Mouse (Mus musculus): ENCODE measurements at regions not wholly inside any gene's neighbourhood (a gene's known extent, or its start where the extent isn't known, plus 50 kb on each side); places are given as distances from the start of the nearest gene placed in this dataset.

DNA sequence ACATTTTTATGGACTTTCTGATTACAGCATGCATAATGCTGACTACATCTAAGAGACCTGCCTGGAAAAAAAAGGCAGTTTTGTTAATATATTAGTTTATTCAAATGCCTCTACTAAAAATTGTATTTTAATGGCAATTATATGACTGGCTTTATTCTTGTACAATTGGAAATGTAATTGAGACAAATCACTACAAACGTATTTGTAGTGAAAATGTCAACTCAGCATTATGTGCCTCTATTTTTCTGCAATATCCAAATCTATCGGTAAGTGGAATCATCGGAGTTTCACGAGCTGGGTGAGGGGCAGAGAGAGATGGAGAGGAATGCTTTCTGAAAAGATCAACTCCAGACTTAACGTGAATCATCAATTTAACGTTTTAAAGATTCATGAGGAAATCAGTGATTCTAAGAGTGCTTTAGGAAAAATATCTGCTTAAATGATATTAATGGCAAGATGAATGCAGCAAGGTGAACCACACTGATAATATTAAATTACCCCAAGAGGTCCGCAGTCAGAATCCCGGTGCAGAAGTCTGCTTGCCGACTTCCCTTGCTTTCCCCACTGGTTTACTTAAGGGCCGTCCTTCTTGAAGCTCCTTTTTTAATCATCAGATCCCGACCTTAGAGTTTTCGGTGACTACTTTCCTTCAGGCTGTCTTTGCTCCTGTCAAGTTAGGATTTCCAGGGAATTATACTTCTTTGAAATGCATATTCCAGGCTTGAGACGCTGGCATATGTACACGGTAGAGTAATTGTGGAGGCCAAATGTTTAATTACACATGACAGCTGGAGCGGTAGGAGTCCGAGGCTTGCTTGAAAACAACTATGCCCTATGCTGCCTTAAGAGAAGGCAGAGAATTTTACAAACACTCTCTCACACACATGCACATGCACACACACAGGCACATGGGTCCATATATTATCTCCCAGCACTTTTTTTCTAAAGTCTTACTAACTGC lies 544.7 kb downstream of the Tmem182 start:
- TF ChIP-seq CTCF (IDR thresholded peaks at IDR 0.05) (no peak), EP300 (IDR thresholded peaks at IDR 0.05) (no peak)
